Mouse (Mus musculus) heart, postnatal 0 days (tissue): ENCODE measurements around the gene Pigw.

Source experiments
- CTCF ChIP-seq: IDR thresholded peaks from 2 replicates; pipeline ENCODE4 v1.5.1; 2016; ENCODE audit warnings: antibody characterized with exemption, control low read depth, low read depth
- EP300 ChIP-seq: IDR thresholded peaks from 2 replicates; pipeline ENCODE4 v1.6.1; 2016; ENCODE audit warnings: antibody characterized with exemption, low read depth

DNA sequence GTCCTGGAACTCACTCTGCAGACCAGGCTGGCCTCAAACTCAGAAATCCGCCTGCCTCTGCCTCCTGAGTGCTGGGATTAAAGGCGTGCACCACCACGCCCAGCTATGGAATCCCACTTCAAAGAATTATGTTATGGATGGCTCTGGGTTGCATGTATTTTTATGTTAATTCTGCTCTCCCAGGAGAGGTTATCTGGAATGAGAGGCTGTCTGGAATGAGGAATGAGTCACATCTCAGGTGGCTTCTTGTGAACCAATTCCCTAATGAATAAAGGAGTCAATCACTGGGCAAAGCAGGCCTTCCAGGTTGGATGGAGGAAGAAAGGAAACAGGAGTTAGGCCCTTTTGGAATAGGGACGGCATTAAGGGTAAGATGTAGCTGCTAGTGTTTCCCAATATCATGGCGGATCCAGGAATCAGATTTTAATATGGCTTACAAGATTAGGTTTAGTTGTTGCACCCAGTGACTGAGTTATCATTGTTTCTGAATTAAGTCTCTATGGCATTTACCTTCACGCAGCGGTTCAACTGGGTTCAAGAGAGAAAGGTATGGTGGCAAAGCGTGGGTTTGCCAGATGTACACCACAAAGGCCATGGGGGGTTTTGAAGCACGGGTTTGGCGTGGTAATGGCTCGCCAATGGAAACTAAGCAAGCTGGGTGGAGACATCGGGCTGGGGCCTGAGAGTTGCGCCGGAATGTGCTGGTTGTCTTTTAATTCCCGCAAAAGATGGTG lies 33.2 kb downstream of the Pigw start:
- TF ChIP-seq CTCF (no peak), EP300 (no peak)
